Mouse (Mus musculus) granulocyte monocyte progenitor cell, adult 5-6 weeks (primary cell): Measurements from ENCODE around the gene Fxr2. TPM values are rescaled to one million over a fixed set of nuclear protein-coding genes. Genes with fewer than 3 reads are reported as not detected.
A peak's percentile ranks its signal among the peaks of the same experiment; 100 is the strongest.

Experiments
- ATAC-seq: replicated peaks from 2 replicates; pipeline ENCODE4 v1.8.0; 2016; ENCODE audit warnings: mild to moderate bottlenecking, moderate TSS enrichment, inconsistent platforms; ENCODE audit not compliant: poor library complexity, severe bottlenecking
- total RNA-seq, 2 experiments: library from RNA; stranded (forward) in 1 of 2; stranded (reverse) in 1 of 2; fragments of 200-712, 200-1000 nt in 1 of 2; fragments of >200 nt in 1 of 2; fragmentation: Nextera tagmentation in 1 of 2; gene quantifications; 2 replicates each; pipeline ENCODE4 v1.2.3; 2014 to 2017

The Fxr2 gene
- total RNA-seq, 2 experiments from 2014 or later: 34.1 to 47.4 TPM

GRCm38 (mm10) chr11:69681314-69682208, 48.8 kb downstream of the Fxr2 start, which contains the start of gene Senp3:
Gene Senp3, minus strand, starts transcription at chr11:69682084.
- peak; percentile 81 for ATAC-seq

GRCm38 (mm10) chr11:69682209-69682839, 49.5 kb downstream of the Fxr2 start:
- no peak for ATAC-seq

GRCm38 (mm10) chr11:69682840-69683533, 50.2 kb downstream of the Fxr2 start:
- peak; percentile 34 for ATAC-seq

- ATAC-seq: no peak
These were observed 50.8 kb downstream of the Fxr2 start for GRCm38 (mm10) chr11:69683576-69683975.

GRCm38 (mm10) chr11:69684128-69684745, 51.4 kb downstream of the Fxr2 start:
- no peak for ATAC-seq

GRCm38 (mm10) chr11:69684936-69685335, 52.1 kb downstream of the Fxr2 start:
- ATAC-seq: no peak

GRCm38 (mm10) chr11:69685526-69686148, 52.8 kb downstream of the Fxr2 start, which contains the start of gene Tnfsf13:
Gene Tnfsf13, minus strand, starts transcription at chr11:69685784.
- ATAC-seq: peak; percentile 42

- no peak for ATAC-seq
These were observed 53.6 kb downstream of the Fxr2 start for GRCm38 (mm10) chr11:69686377-69686776.

- no peak for ATAC-seq
These were observed 54.3 kb downstream of the Fxr2 start for GRCm38 (mm10) chr11:69687061-69687460.

GRCm38 (mm10) chr11:69689891-69690290, 57.1 kb downstream of the Fxr2 start:
- ATAC-seq: no peak

GRCm38 (mm10) chr11:69692196-69692811, 59.5 kb downstream of the Fxr2 start:
- peak; percentile 54 for ATAC-seq

GRCm38 (mm10) chr11:69692863-69693262, 60.1 kb downstream of the Fxr2 start:
- ATAC-seq: no peak

GRCm38 (mm10) chr11:69693421-69693965, 60.7 kb downstream of the Fxr2 start:
- no peak for ATAC-seq

GRCm38 (mm10) chr11:69695046-69695360, 62.2 kb downstream of the Fxr2 start:
- no peak for ATAC-seq

- peak; percentile 95 for ATAC-seq
These were observed 62.8 kb downstream of the Fxr2 start, which contains the start of the genes Tnfsf12 and Tnfsfm13 for GRCm38 (mm10) chr11:69695361-69696181. Gene Tnfsf12, minus strand, starts transcription at chr11:69695849. Gene Tnfsfm13, minus strand, starts transcription at chr11:69696098.

- no peak for ATAC-seq
These were observed 64.6 kb downstream of the Fxr2 start for GRCm38 (mm10) chr11:69697396-69697795.

GRCm38 (mm10) chr11:69698574-69698973, 65.8 kb downstream of the Fxr2 start:
- no peak for ATAC-seq

GRCm38 (mm10) chr11:69699595-69699994, 66.8 kb downstream of the Fxr2 start:
- no peak for ATAC-seq
